Mouse (Mus musculus) heart, postnatal 0 days (tissue): ENCODE measurements at regions not wholly inside any gene's neighbourhood (a gene's known extent, or its start where the extent isn't known, plus 50 kb on each side); places are given as distances from the start of the nearest gene placed in this dataset.

Experiments
- ATAC-seq: fragments of 200-750 bp; cut with Nextera tagmentation; 2 replicates; pipeline ENCODE4 v1.8.0; 2017; ENCODE audit warnings: low read depth, moderate number of reproducible peaks, moderate library complexity; ENCODE audit not compliant: insufficient read depth
- DNase-seq: peaks from one replicate; pipeline ENCODE4 v3.0.0-alpha.2; 2016; ENCODE audit warnings: low spot score
- H3K27ac ChIP-seq: fragments of 300-500 bp; sonication (generic); 2 replicates; pipeline ENCODE4 v1.5.1; 2014; ENCODE audit warnings: low read depth, mild to moderate bottlenecking
- H3K27me3 ChIP-seq: fragments of 300-500 bp; sonication (generic); 2 replicates; pipeline ENCODE4 v1.6.1; 2014; ENCODE audit warnings: low read length, mixed read lengths; ENCODE audit not compliant: control insufficient read depth, insufficient read depth
- H3K36me3 ChIP-seq: fragments of 300-500 bp; sonication (generic); replicated peaks from 2 replicates; pipeline ENCODE4 v1.6.1; 2014; ENCODE audit warnings: low read length, mixed read lengths; ENCODE audit not compliant: control insufficient read depth, insufficient read depth
- H3K4me1 ChIP-seq: fragments of 300-500 bp; sonication (generic); 2 replicates; pipeline ENCODE4 v1.6.1; 2014; ENCODE audit warnings: antibody characterized with exemption; ENCODE audit not compliant: control insufficient read depth, insufficient read depth
- H3K4me2 ChIP-seq: fragments of 300-500 bp; sonication (generic); 2 replicates; pipeline ENCODE4 v1.6.1; 2014; ENCODE audit warnings: low read depth, mild to moderate bottlenecking, low read length, moderate library complexity
- H3K4me3 ChIP-seq: fragments of 300-500 bp; sonication (generic); 2 replicates; pipeline ENCODE4 v1.5.1; 2014; ENCODE audit warnings: low read depth, low read length
- H3K9ac ChIP-seq: fragments of 300-500 bp; sonication (generic); replicated peaks from 2 replicates; pipeline ENCODE4 v1.6.1; 2014; ENCODE audit warnings: low read depth, low read length, mixed read lengths
- H3K9me3 ChIP-seq: fragments of 300-500 bp; sonication (generic); replicated peaks from 2 replicates; pipeline ENCODE4 v1.6.1; 2016; ENCODE audit warnings: low read length; ENCODE audit not compliant: control insufficient read depth
- CTCF ChIP-seq: IDR thresholded peaks from 2 replicates; pipeline ENCODE4 v1.5.1; 2016; ENCODE audit warnings: antibody characterized with exemption, control low read depth, low read depth
- EP300 ChIP-seq: IDR thresholded peaks from 2 replicates; pipeline ENCODE4 v1.6.1; 2016; ENCODE audit warnings: antibody characterized with exemption, low read depth
- WGBS: fragments of 180-500 bp; shearing (Covaris S2); extraction: QIAGEN DNeasy Blood & Tissue Kit; methylation state at CpG from one replicate; pipeline ENCODE4 v1.1.7; 2014; 5-methylcytosine and 5-hydroxymethylcytosine counted together

DNA sequence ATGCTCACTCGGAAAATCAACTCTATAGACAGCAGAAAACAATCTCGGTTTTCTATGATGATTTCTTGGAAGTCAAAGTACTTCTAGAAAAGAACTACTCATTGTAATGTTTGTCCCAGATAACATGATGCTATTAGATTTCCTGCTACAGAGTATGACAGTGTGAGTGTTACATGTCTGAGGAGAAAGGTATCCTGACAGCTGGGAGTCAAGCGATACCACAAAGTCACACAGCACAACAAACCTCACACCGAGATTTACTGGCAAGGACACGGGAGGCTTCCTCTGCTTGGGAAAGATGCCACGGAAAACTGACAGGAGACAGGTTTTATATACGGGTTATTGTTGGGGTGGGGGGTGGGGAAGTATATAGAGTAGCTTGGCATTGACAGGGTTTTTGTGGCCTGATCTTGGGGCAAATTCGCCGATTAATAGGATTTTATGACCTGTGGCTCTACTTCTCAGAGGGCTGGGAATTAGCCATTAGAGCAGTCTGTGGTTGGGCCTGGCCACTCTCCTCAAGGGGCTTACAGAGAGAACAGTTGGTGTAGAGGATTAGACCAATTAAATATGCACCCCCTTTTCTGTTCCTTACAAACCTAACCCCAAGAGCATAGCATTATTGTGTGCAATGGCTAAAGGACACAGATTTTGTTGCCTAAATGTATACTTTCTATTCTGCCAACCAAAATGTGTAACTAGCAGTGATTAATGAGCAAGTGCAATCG, 209.2 kb upstream of the Sfrp2 start:
- no peak overlapping the region for H3K4me2 ChIP-seq
- no peaks in the 10 kb centered on the region for H3K27me3 ChIP-seq
- no peak overlapping the region for H3K9ac ChIP-seq
- TF ChIP-seq EP300, result no peak
- TF ChIP-seq CTCF, result no peak
- no peaks in the 10 kb centered on the region for H3K36me3 ChIP-seq
- no peaks in the 10 kb centered on the region for H3K9me3 ChIP-seq
- no peak overlapping the region for H3K27ac ChIP-seq
- DNase-seq (no peak), ATAC-seq (no peak)
- no peak overlapping the region for H3K4me3 ChIP-seq
- WGBS, result 81% methylated on average over 10 of the region's 10 CpGs
- peaks cover 9% of the 10 kb centered on the region; the same call in 1 of the 2 replicates for H3K4me1 ChIP-seq

DNA sequence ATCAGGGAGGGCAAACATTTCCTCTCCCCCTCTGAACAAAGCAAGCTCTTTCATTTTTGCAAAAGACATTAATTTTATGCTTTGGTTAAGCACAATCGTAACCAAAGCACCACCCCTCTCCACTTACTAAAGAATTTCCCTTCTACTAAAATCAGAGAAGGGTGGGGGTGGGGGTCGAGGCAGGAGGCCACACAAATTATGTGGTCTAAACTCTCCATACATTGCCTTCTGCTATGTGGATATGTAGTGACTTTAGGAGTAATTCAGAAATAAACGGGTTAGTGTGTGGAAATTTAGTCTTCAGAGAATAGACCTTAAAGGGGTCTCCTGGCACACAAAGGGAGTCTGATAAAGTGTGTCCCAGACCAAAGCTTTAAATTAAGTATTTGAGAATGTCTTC, 204.1 kb upstream of the Sfrp2 start:
- Histone ChIP-seq H3K4me2 (no peak overlapping the region), H3K27me3 (no peaks in the 10 kb centered on the region)

DNA sequence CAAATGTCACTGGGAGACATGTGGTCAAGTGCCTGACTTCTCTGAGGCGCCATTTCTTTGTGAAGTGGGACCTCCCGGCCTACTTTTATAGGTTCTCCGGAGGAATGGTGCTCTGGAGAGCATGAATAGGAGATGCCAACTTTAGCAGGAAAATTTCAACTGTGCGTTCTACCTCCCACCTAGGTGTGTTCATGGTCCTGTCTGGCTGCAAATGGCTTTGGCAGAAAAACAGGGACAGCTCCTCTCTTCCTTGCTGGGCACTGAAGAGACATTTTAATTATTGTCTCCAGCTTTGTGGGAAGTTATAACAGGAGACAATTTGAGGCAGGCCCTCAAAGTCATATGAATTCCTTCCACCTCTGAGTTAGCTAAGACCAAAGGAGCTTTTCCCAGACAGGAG, 190.6 kb upstream of the Sfrp2 start:
- ATAC-seq (no peak), DNase-seq (no peak)
- Histone ChIP-seq H3K4me2 (no peak overlapping the region), H3K36me3 (no peaks in the 10 kb centered on the region), H3K9ac (no peak overlapping the region), H3K4me1 (no peaks in the 10 kb centered on the region), H3K27me3 (no peaks in the 10 kb centered on the region), H3K4me3 (no peak overlapping the region), H3K27ac (no peak overlapping the region), H3K9me3 (no peaks in the 10 kb centered on the region)
- 75% methylated on average over 4 of the region's 4 CpGs for WGBS
- TF ChIP-seq CTCF, result no peak
- TF ChIP-seq EP300, result no peak

More for the DNA sequence above, 204.1 kb upstream of the Sfrp2 start:
- Histone ChIP-seq H3K4me1 (no peaks in the 10 kb centered on the region), H3K9ac (no peak overlapping the region), H3K36me3 (no peaks in the 10 kb centered on the region), H3K27ac (no peak overlapping the region), H3K4me3 (no peak overlapping the region), H3K9me3 (no peaks in the 10 kb centered on the region)
- WGBS, result 58% methylated on average over 3 of the region's 3 CpGs
- TF ChIP-seq CTCF, result no peak
- DNase-seq, result no peak
- no peak for ATAC-seq

DNA sequence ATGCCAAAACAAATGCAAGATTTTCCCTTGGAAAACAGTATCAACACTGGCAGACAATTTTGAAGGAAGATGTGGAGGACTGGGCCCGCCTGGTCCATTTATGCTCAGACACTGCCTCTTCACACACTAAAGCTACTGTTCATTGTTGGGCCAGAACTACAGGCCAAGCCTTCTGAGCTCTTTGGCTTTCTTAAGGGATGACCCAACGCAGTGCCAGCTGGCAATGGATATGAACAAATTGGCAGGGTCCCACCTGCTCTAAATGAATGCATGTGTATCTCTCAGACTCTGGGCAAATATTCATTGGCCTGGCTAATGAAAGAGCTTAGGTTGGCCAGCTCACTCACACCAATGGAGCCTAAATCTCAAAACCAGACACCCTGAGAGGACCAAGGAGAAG, 190.0 kb upstream of the Sfrp2 start:
- ATAC-seq, result no peak
- WGBS, result 78% methylated on average over 2 of the region's 2 CpGs
- no peak overlapping the region for H3K27ac ChIP-seq
- H3K9ac ChIP-seq, result no peak overlapping the region
- no peaks in the 10 kb centered on the region for H3K9me3 ChIP-seq
- TF ChIP-seq EP300 (no peak), CTCF (no peak)
- H3K4me2 ChIP-seq, result no peak overlapping the region
- no peaks in the 10 kb centered on the region for H3K36me3 ChIP-seq
- DNase-seq, result no peak
- H3K4me3 ChIP-seq, result no peak overlapping the region
- no peaks in the 10 kb centered on the region for H3K4me1 ChIP-seq
- no peaks in the 10 kb centered on the region for H3K27me3 ChIP-seq

DNA sequence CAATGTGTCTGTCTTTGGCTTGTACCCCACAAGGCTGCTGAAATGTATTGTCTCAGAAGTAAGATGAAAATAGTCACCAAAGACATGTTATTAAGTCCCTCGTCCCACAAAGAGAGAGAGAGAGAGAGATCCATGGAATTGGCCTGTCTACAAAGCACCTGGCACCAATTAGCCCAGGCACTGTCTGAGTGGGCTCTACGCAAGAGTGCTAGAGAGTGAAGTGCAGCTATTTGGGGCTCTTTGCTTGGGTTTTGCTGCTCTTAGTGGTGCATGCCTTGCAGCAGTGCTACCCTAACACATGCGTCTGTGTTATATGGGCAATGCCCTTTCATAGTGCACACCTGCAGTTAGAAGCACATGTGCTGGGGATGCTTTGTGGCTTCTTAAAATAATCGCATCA, 185.4 kb upstream of the Sfrp2 start:
- no peak for DNase-seq
- Histone ChIP-seq H3K4me2 (no peak overlapping the region), H3K4me3 (no peak overlapping the region), H3K27ac (no peak overlapping the region), H3K9ac (no peak overlapping the region), H3K4me1 (no peaks in the 10 kb centered on the region), H3K9me3 (no peaks in the 10 kb centered on the region), H3K27me3 (no peaks in the 10 kb centered on the region), H3K36me3 (no peaks in the 10 kb centered on the region)
- no peak for ATAC-seq
- no peak for TF ChIP-seq EP300
- no peak for TF ChIP-seq CTCF
- 73% methylated on average over 4 of the region's 4 CpGs for WGBS

DNA sequence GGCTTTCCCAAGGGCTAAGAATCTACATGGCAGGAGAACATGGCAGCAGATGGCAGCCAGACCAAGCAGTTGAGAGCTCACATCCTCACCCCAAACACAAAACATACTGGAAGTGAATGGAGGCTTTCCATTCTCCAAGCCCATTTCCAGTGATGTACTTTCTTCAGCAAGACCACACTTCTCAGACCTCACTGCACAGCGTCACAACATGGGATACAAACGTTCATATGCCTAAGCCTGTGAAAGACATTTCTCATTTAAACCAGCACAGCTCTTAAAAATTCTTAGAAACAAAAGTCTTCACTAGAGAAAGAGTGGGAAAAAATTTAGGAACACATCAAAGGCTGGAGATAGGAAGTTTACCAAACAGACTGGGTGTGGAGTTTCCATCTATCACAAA, 183.9 kb upstream of the Sfrp2 start:
- TF ChIP-seq EP300 (no peak), CTCF (no peak)
- DNase-seq, result no peak
- no peak overlapping the region for H3K9ac ChIP-seq
- H3K9me3 ChIP-seq, result no peaks in the 10 kb centered on the region
- WGBS, result 87% methylated on average over 2 of the region's 2 CpGs
- no peaks in the 10 kb centered on the region for H3K4me1 ChIP-seq
- no peak overlapping the region for H3K4me3 ChIP-seq
- H3K36me3 ChIP-seq, result no peaks in the 10 kb centered on the region
- no peak overlapping the region for H3K27ac ChIP-seq
- H3K4me2 ChIP-seq, result no peak overlapping the region
- no peak for ATAC-seq
- H3K27me3 ChIP-seq, result no peaks in the 10 kb centered on the region
